Mouse (Mus musculus): ENCODE results near the gene Bicra. TPM values are rescaled to one million over a fixed set of nuclear protein-coding genes. Genes with fewer than 3 reads are reported as not detected.

The Bicra gene
- total and polyA plus RNA-seq, 3 experiments = 0.81 to 14.1 TPM; not detected in 1

GRCm38 (mm10) chr7:15975904-15976303 lies 71.8 kb downstream of the Bicra start (continued):
- TF ChIP-seq TBP (IDR thresholded peaks at IDR 0.05; ENCODE audit: low read depth, low read length) (no peak), RCOR1 (IDR thresholded peaks at IDR 0.05; ENCODE audit: low read depth, low read length) (no peak), ZMIZ1 (IDR thresholded peaks at IDR 0.05; ENCODE audit: low read depth, low read length) (no peak), CHD2 (IDR thresholded peaks at IDR 0.05; ENCODE audit: low read length) (no peak), UBTF (IDR thresholded peaks at IDR 0.05; ENCODE audit: borderline replicate concordance, insufficient read depth, low read depth, low read length) (no peak), HCFC1 (IDR thresholded peaks at IDR 0.05; ENCODE audit: low read depth, low read length) (no peak), KAT2A (conservative IDR thresholded peaks at IDR 0.05; ENCODE audit: low read depth, low read length) (no peak), MAX (IDR thresholded peaks at IDR 0.05; ENCODE audit: low read length) (no peak), GATA1 (IDR thresholded peaks at IDR 0.05; ENCODE audit: low read depth, low read length) (no peak), MAZ (IDR thresholded peaks at IDR 0.05; ENCODE audit: low read depth, low read length) (0 out of 2 replicates have a peak, but pooled peaks have one; percentile 35), USF1 (IDR thresholded peaks at IDR 0.05; ENCODE audit: low read depth, low read length) (no peak), E2F4 (IDR thresholded peaks at IDR 0.05; ENCODE audit: borderline replicate concordance, low read depth, low read length) (no peak), MAFK (IDR thresholded peaks at IDR 0.05; ENCODE audit: borderline replicate concordance, low read depth, low read length) (no peak), EP300 (IDR thresholded peaks at IDR 0.05; ENCODE audit: low read depth in 1 of 2, low read length in 2 of 2) (no peak), CTCF (IDR thresholded peaks at IDR 0.05 in 2 of 3, conservative IDR thresholded peaks at IDR 0.05 in 1 of 3; ENCODE audit: control insufficient read depth in 1 of 3, insufficient read depth in 1 of 3, low read depth in 2 of 3, low read length in 3 of 3, poor library complexity in 1 of 3, severe bottlenecking in 1 of 3) (peak; percentile 85 to 94 (median 88)), CHD1 (IDR thresholded peaks at IDR 0.05; ENCODE audit: low read depth, low read length) (no peak), SMC3 (IDR thresholded peaks at IDR 0.05; ENCODE audit: low read depth, low read length) (peak; percentile 83), ELF1 (IDR thresholded peaks at IDR 0.05; ENCODE audit: low read depth, low read length) (no peak)

GRCm38 (mm10) chr7:15975451-15975850 lies 72.3 kb downstream of the Bicra start:
- Histone ChIP-seq H3K4me3 (ENCODE audit: control insufficient read depth in 1 of 2, insufficient read depth in 1 of 2, low read depth in 2 of 2, low read length in 2 of 2) (no peak overlapping the region), H3K27ac (ENCODE audit: control insufficient read depth, low read depth, low read length) (no peak overlapping the region), H3K4me1 (ENCODE audit: control insufficient read depth in 1 of 2, insufficient read depth in 2 of 2, low read length in 2 of 2) (no peaks in the 10 kb centered on the region), H3K27me3 (ENCODE audit: control insufficient read depth in 1 of 2, insufficient read depth in 2 of 2, low read length in 2 of 2) (no peaks in the 10 kb centered on the region), H3K36me3 (ENCODE audit: control insufficient read depth in 1 of 2, insufficient read depth in 2 of 2, low read length in 2 of 2) (no peaks in the 10 kb centered on the region), H3K9me3 (replicated peaks; ENCODE audit: insufficient read depth, low read length) (no peaks in the 10 kb centered on the region), H3K79me2 (ENCODE audit: control insufficient read depth, insufficient read depth, low read length, poor library complexity) (no peaks in the 10 kb centered on the region), H3K9ac (ENCODE audit: control insufficient read depth, low read depth, low read length, poor library complexity, severe bottlenecking) (no peak overlapping the region)
- TF ChIP-seq JUND (IDR thresholded peaks at IDR 0.05; ENCODE audit: low read depth, low read length) (no peak), SIN3A (IDR thresholded peaks at IDR 0.05; ENCODE audit: low read length) (no peak), HCFC1 (IDR thresholded peaks at IDR 0.05; ENCODE audit: low read depth, low read length) (no peak), GATA1 (IDR thresholded peaks at IDR 0.05; ENCODE audit: low read depth, low read length) (no peak), SMC3 (IDR thresholded peaks at IDR 0.05; ENCODE audit: low read depth, low read length) (no peak), MAZ (IDR thresholded peaks at IDR 0.05; ENCODE audit: low read depth, low read length) (no peak), GABPA (IDR thresholded peaks at IDR 0.05; ENCODE audit: low read depth, low read length) (no peak), MAX (IDR thresholded peaks at IDR 0.05; ENCODE audit: low read length) (no peak), ZKSCAN1 (IDR thresholded peaks at IDR 0.05; ENCODE audit: low read depth, low read length) (no peak), USF2 (IDR thresholded peaks at IDR 0.05; ENCODE audit: borderline replicate concordance in 1 of 2, insufficient read depth in 1 of 2, low read depth in 1 of 2, low read length in 2 of 2) (no peak), TBP (IDR thresholded peaks at IDR 0.05; ENCODE audit: low read depth, low read length) (no peak)
- DNase-seq (ENCODE audit: low read depth, low spot score) = no peak

Data from MEL (cell line).